Mouse (Mus musculus) heart, embryonic 10.5 days (tissue): Measurements from ENCODE around the gene Aire. TPM values are rescaled to one million over a fixed set of nuclear protein-coding genes. Genes with fewer than 3 reads are reported as not detected.

ENCODE experiments used
- DNase-seq: peaks from one replicate; pipeline ENCODE4 v3.0.0-alpha.2; 2017; ENCODE audit warnings: low spot score
- H3K27ac ChIP-seq: fragments of 300-500 bp; sonication (generic); 2 replicates; pipeline ENCODE4 v1.5.1; 2016; ENCODE audit warnings: mild to moderate bottlenecking
- H3K27me3 ChIP-seq: fragments of 300-500 bp; sonication (generic); 2 replicates; pipeline ENCODE4 v1.6.1; 2016; ENCODE audit warnings: mild to moderate bottlenecking; ENCODE audit not compliant: poor library complexity, insufficient read depth, severe bottlenecking
- H3K36me3 ChIP-seq: fragments of 300-500 bp; sonication (generic); 2 replicates; pipeline ENCODE4 v1.6.1; 2016; ENCODE audit warnings: mild to moderate bottlenecking, moderate library complexity
- H3K4me1 ChIP-seq: fragments of 300-500 bp; sonication (generic); 2 replicates; pipeline ENCODE4 v1.6.1; 2016; ENCODE audit warnings: mild to moderate bottlenecking
- H3K4me3 ChIP-seq: fragments of 300-500 bp; sonication (generic); 2 replicates; pipeline ENCODE4 v1.5.1; 2016; ENCODE audit warnings: mild to moderate bottlenecking, moderate library complexity
- H3K9me3 ChIP-seq: fragments of 300-500 bp; sonication (generic); 2 replicates; pipeline ENCODE4 v1.6.1; 2016; ENCODE audit warnings: mild to moderate bottlenecking, moderate library complexity
- WGBS: fragments of 180-500 bp; shearing (Covaris S2); methylation state at CpG from one replicate; pipeline ENCODE4 v1.1.7; 2016; 5-methylcytosine and 5-hydroxymethylcytosine counted together
- polyA plus RNA-seq: library from polyadenylated mRNA; unstranded; fragments of >200 nt; fragmentation: Nextera tagmentation; extraction: Ambion mirVana; gene quantifications from 2 replicates; pipeline ENCODE4 v1.2.1, GENCODE M21; 2016

Aire gene
- polyA plus RNA-seq, 1 experiment from 2014 or later: 0.45 TPM

GRCm38 (mm10) chr10:77995639-77996038 lies 47.8 kb downstream of the Aire start:
- peaks cover 98% of the 10 kb centered on the region for H3K36me3 ChIP-seq
- DNase-seq: no peak
- H3K4me3 ChIP-seq: no peak overlapping the region
- no peaks in the 10 kb centered on the region for H3K4me1 ChIP-seq
- H3K27me3 ChIP-seq: no peaks in the 10 kb centered on the region
- H3K9me3 ChIP-seq: no peaks in the 10 kb centered on the region
- no peak overlapping the region for H3K27ac ChIP-seq
- WGBS: 84% methylated on average over 3 of the region's 3 CpGs

GRCm38 (mm10) chr10:77985775-77986174 lies 57.6 kb downstream of the Aire start:
- H3K36me3 ChIP-seq: peaks cover 47% of the 10 kb centered on the region
- 71% methylated on average over 5 of the region's 5 CpGs for WGBS
- H3K4me1 ChIP-seq: peaks cover 16% of the 10 kb centered on the region; the same call in 1 of the 2 replicates
- DNase-seq: no peak
- H3K4me3 ChIP-seq: no peak overlapping the region
- no peaks in the 10 kb centered on the region for H3K27me3 ChIP-seq
- no peak overlapping the region for H3K27ac ChIP-seq
- H3K9me3 ChIP-seq: no peaks in the 10 kb centered on the region

DNA sequence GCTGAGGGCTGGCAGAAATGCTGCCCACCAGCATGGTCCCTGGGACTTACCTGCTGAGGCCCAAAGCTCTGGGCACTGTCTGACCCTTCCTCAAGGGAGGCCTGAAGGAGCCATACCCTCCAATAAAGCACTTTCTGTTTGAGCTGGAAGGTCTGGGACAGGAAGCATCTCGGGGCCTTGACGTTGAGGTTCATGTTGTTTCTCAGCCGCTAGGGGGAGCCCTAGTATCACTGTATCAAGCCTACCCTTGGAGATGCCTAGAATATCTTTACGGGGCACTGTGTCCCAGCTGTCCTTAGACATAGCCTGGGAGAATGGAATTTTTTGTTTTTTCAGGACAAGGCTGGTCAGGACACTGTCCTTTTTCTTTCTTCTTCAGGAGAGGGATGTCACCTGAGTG lies 58.8 kb downstream of the Aire start:
- Histone ChIP-seq H3K27ac (peak overlapping the region; percentile 22; the same call in 1 of the 2 replicates), H3K36me3 (peaks cover 39% of the 10 kb centered on the region), H3K4me3 (no peak overlapping the region), H3K27me3 (no peaks in the 10 kb centered on the region), H3K9me3 (no peaks in the 10 kb centered on the region), H3K4me1 (peaks cover 16% of the 10 kb centered on the region; the same call in 1 of the 2 replicates)
- WGBS: under 1% methylated on average over 4 of the region's 4 CpGs
- peak; percentile 87 for DNase-seq

Other genes starting within 250 kb of the Aire start
- not detected in 2 replicates for gene Gm9639, start 248.5 kb downstream of the Aire start, polyA plus RNA-seq
- not detected in 2 replicates for gene Gm19668, start 244.5 kb downstream of the Aire start, polyA plus RNA-seq
- gene Gm9507, start 231.8 kb downstream of the Aire start, polyA plus RNA-seq: not detected in 2 replicates
- gene Gm2696, start 228.9 kb downstream of the Aire start, polyA plus RNA-seq: not detected in 2 replicates
- gene Krtap10-4, start 216.5 kb downstream of the Aire start, polyA plus RNA-seq: not detected in 2 replicates
- gene Krtap10-10, start 207.7 kb downstream of the Aire start, polyA plus RNA-seq: not detected in 2 replicates
- gene Gm36176, start 196.8 kb downstream of the Aire start, polyA plus RNA-seq: not detected in 2 replicates
- not detected in 2 replicates for gene Gm10318, start 190.8 kb downstream of the Aire start, polyA plus RNA-seq
- not detected in 2 replicates for gene Gm3285, start 181.6 kb downstream of the Aire start, polyA plus RNA-seq
- 2.7 and 4.9 TPM in 2 replicates for gene Lrrc3, start 141.1 kb downstream of the Aire start, polyA plus RNA-seq
- 0.43 TPM in 2 replicates for gene Trpm2, start 73.0 kb downstream of the Aire start, polyA plus RNA-seq
- gene 1810043G02Rik, start 65.1 kb downstream of the Aire start, polyA plus RNA-seq: 16.9 and 23.1 TPM in 2 replicates
- 264 and 274 TPM in 2 replicates for gene Pfkl, start 33.5 kb downstream of the Aire start, polyA plus RNA-seq
- gene Dnmt3l, start 1.7 kb downstream of the Aire start, polyA plus RNA-seq: not detected in 2 replicates
- 1.4 and 2.1 TPM in 2 replicates for gene Icosl, start 25.7 kb upstream of the Aire start, polyA plus RNA-seq
- 32.8 and 34.9 TPM in 2 replicates for gene D10Jhu81e, start 126.2 kb upstream of the Aire start, polyA plus RNA-seq
- gene Pwp2, start 141.5 kb upstream of the Aire start, polyA plus RNA-seq: 18.0 and 23.1 TPM in 2 replicates
- 11.1 and 13.5 TPM in 2 replicates for gene Trappc10, start 201.0 kb upstream of the Aire start, polyA plus RNA-seq